Mouse (Mus musculus) megakaryocyte, embryonic 14.5 days (primary cell): ENCODE data around the gene Gm42669.

Experiments used
- FLI1 ChIP-seq: IDR thresholded peaks from 2 replicates; pipeline ENCODE4 v1.6.1; 2012; ENCODE audit warnings: low read length, inconsistent platforms, mixed read lengths
- GATA1 ChIP-seq: IDR thresholded peaks from 3 replicates; pipeline ENCODE4 v1.6.1; 2012; ENCODE audit warnings: mixed read lengths, low read length, inconsistent platforms, borderline replicate concordance

DNA sequence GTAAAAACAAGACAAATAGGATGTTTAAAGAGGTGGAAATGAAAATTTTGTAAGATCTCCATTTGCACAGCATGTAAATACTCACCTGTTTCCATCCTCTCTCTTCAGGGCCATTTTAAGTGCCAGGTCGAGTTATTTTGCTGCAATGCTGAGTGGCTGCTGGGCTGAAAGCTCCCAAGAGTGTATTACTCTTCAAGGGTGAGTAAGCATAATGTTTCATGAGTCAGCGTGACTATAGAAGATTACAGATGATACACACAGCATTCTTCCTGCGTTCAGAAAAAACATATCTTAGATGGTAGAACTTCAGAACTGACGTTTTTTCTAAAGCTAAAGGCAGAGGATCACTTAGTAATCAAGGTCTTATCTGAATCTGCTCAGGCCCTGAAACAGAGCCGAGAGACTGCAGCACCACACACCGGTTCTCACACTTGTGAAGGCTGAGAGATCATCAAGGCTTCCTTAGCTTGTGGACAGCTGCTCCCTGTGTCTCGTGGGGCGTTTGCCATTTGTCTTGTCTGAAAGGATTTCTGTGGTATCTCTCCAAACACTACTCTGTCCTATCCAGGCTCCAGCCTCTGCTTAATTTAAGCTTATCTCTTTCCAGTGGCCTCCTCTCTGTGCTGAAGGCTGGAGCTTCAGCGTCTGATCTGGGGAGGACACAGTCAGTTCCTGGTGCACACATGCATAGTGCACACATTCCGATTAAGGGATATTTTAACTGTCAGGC is 36.7 kb upstream of the Gm42669 start:
- TF ChIP-seq GATA1 (no peak), FLI1 (no peak)
